Mouse (Mus musculus) heart, postnatal 10 days (tissue): ENCODE results near the gene Trim38. TPM values are rescaled to one million over a fixed set of nuclear protein-coding genes. Genes with fewer than 3 reads are reported as not detected.

Experiments used
- DNase-seq, 2 experiments: peaks; one replicate each; pipeline ENCODE4 v3.0.0; 2021
- intact Hi-C: fragments of 180-260 bp; cut with DNase I; formaldehyde crosslinking; loops from one replicate; pipeline ENCODE4 v1.15.1; 2025
- microRNA-seq, 2 experiments: library from miRNA; unstranded; fragments of <30 nt; microRNA quantifications; one replicate each; pipeline ENCODE4 v1.2.0; 2022
- total RNA-seq, 2 experiments: library from RNA; stranded (reverse); gene quantifications; 2 replicates each; pipeline ENCODE4 v1.2.3; 2021

Trim38 gene
- total RNA-seq, 2 experiments from 2014 or later: not detected

DNA sequence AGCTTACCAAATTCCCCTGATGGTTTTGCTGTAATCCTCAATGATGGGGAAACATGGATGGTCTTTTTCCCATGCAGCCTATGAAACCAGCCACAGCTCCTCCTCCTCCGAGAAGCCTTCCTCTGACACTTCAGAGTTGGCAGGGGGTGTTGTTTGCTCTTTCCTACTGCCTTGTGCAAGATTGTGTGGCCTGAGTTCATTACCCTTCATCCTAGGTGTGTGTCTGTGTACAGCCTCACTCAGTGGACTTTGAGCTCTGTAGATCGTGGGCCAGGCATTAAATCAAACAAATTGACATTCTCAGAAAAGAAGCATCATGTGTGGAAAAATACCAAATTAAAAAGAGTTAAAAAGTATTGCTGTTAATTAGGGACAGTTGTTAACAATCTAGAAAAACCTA, 34.8 kb downstream of the Trim38 start:
- intact Hi-C loops: no loop called here
- DNase-seq: no peak

DNA sequence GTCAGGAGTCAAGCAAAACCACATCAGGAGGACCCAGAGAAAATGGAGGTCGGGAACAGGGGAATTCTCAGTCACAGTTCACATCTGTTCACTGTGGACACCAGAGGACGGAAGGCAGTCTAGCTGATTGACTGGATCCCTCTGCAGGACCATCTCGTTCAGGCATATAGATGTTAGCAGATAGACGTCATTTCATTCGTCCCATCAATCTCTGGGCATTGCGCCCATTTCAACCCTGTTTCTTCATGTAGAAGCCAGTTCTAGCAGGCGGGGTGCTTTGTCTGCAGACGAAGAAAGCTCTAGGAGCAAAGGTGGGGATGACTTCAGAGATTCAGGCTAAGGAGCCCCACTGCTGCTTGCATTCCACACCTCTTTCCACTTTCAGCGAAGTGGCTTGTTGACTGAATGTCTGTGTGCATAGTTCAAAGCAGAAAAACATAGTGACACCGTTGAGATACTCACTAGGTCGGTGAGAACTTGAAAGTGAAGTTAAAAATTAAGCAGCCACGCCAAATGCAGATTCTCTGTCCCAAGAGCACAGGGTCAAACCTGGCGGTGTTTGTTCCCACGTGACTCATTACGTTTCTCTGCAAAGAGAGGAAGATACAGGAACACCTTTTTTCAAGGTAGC, 36.8 kb downstream of the Trim38 start, which contains the start of gene Slc17a2:
Gene Slc17a2, plus strand, starts transcription at position 572 of the 631 bp plus-strand sequence.
- no peak for DNase-seq
- intact Hi-C loops: no loop called here

DNA sequence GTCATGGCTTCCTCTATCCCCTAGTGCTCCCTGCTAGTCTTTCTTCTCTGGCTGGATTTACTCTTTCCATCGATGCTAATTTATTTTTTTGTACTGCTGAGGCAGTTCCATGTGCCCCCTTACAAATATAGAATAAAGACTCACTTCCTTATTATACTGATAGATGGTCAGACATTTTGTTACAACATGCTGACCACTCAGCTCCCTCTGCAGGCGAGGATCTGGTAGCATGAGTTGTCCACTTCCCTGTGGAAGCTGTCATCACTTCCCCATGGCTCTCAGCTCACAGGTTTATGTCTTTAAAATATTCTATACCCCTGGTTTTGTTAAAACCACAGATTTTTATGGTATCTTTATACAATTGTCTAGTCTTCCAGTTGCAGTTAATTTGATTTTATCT, 46.4 kb downstream of the Trim38 start:
- intact Hi-C loops: no loop called here
- DNase-seq: no peak

DNA sequence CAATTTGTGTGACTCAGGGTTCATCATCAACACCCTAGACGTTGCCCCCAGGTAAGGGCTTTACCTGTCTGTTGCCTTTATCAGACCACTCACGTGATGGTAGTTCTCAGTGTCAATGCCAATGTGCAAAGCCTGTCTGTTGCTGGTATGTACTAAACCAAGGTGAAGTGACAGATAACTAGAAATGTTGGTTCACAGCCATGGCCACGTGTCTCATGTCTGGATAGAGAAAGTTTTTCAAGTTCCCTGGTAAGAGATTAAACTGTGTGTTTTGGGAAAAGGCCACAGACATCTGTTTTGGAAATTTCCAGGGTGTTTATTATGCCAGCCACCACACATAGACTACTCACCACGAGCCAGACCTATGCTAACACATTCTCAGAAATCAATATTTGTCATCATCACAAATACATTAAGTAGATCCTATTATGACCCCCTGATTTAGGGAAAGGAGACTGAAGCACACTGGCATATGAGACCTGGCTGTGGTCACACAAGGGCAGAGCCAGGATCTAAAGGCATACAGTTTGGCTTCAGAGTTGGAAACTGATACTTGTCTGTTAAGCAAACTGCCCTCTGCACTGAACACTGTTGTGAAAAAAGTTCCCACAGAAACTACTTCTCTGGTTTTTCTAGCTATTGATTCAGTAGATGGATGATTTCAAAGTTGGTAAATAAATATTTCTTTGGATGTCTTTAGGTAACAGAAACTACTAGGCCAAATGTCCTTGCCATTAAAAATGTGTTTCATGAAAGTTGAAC, 50.6 kb downstream of the Trim38 start:
- peak in 1 of 2 experiments; percentile 3 for DNase-seq
- intact Hi-C loops: no loop called here

DNA sequence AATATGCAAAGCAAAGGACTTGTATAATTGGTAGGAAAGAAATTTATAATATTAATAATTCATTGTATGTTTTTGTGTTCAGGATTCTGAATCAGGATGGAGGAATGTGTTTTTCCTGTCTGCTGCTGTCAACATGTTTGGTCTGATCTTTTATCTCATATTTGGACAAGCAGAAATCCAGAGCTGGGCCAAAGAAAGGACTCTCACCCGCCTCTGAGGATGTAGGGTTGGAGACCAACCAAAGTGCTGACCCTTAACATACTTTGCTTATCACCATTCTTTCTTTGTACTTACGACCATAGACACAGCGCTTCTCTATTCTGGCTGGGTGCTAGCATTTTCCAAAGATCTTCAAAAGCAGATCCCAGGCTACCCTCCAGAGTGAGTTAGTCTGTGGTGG, 52.5 kb downstream of the Trim38 start:
- no peak for DNase-seq
- intact Hi-C loops: no loop called here

DNA sequence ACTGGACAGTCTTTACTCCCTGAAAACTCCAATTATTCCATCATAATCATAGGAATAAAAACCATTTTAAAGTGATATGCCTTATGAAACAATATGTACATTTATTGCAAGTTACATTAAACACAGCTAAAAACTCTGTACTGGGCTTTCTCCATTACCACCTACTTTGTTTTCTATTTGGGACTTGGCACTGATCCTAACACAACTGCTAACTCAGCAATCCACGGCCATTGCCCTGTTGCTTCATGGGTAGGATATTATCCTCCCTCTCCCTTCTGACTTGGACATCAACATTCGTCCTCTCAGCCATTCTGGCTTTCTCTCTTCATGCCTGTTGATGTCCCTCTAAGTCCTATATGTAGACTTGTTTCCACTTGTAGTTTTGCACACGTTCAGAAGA, 56.9 kb downstream of the Trim38 start:
- intact Hi-C loops: no loop called here

DNA sequence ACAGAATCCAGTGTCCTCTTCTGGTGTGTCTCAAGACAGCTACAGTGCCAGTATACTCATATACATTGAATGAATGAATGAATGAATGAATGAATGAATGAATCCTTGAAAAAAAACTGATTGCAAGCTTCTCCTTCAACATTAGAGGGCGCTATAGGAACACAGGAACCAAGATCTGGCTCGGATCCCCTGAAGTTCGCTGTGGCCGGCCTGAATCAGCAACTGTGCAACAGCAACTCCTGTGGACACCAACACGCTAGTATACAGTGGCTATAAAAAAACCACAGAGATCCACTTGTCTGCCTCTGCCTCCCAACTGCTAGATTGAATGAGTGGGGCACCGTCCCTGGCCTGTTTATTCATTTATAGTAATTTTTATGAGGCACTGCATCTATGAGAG, 63.3 kb downstream of the Trim38 start:
- DNase-seq: peak; percentile 24 to 49
- intact Hi-C loops: loop anchor here (2.0 to 10.0 kb wide), 2 partner anchors 118 to 452 kb away; partner anchors contain the start of gene Carmil1

More for the DNA sequence above, 56.9 kb downstream of the Trim38 start:
- DNase-seq: no peak

DNA sequence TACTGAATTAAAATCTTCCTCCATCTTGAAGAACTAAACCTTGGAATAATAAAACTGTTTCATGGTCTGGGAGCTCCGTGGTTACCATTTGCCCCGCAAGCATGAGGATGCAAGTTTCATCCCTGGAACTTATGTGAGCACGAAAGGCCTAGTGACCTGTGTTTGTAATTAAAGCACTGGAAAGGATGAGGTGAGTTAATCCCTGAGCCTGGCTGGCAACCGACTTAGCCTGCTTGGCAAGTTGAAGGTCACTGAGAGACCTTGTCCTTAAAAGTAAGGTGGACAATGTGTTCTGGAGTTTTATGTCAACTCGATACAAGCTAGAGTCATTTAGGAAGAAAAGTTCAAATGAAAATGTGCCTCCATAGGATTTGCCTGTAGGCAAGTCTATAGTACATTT, 65.1 kb downstream of the Trim38 start:
- DNase-seq: no peak
- intact Hi-C loops: loop anchor here (1.0 to 10.0 kb wide), 2 partner anchors 50 to 450 kb away; partner anchors contain the start of gene Carmil1

DNA sequence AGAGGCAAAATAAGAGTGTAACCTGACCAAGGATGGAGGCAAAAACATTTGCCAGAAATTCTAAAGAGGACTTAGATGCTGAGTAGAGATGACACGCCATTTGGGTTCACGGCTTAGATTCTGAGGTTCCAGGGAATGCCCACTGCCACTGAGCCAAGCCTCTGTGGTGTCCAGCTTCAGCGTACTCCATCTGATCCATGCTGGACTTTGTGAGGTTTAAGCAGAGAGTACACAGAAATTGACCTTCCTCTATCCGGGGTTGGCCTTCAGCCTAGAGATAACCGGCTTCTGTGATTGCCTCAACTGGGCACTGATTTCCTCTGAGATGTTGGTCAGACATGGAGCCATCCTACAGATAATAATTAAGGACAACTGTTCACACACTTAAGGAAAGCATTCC, 66.9 kb downstream of the Trim38 start:
- intact Hi-C loops: loop anchor here (10.0 kb wide), 1 partner anchor 448 kb away; the partner anchor contains the start of gene Carmil1
- DNase-seq: no peak

DNA sequence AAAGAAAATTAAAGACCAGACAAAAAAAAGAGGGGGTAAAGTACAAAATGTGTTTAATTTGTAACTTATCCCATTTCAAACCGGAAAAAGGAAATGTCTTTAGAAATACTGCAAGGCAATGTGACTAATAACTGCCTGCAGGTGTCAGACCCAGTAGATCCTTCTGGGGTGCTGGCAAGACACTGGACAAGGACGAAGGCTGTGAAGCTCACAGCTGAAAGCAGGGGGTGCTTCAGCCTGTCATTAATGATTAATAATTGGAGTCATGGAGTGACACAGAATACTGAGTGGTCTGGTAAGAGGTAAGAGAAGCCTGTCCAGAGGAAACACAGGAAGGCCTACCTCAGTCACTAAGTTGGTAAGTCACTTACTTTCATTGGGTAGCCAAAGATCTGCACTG, 69.6 kb downstream of the Trim38 start, which contains the start of gene Slc17a3:
Gene Slc17a3, plus strand, starts transcription at position 127 of the 400 bp plus-strand sequence.
- intact Hi-C loops: loop anchor here (10.0 kb wide), 1 partner anchor 445 kb away; the partner anchor contains the start of gene Carmil1
- DNase-seq: no peak

Small RNA genes lying within 50 kb of the gene (microRNA-seq; reads per million reads assigned to microRNA genes)
- gene Gm44314 (0 reads per million in 2 experiments), gene Gm44484 (0 reads per million in 2 experiments)

Other genes starting within 250 kb of the Trim38 start
- gene Hist1h4h, start 238.9 kb upstream of the Trim38 start, total RNA-seq: 100 to 1,000 TPM; 743 to 812 TPM
- 100 to 1,000 TPM; 171 to 245 TPM for gene Hist1h2af, start 236.0 kb upstream of the Trim38 start, total RNA-seq
- 10 to 100 TPM; 45.9 to 66.2 TPM for gene Hist1h3g, start 234.5 kb upstream of the Trim38 start, total RNA-seq
- 10 to 100 TPM in 1 of 2 experiments, 1 to 10 TPM in 1; 9.2 to 11.2 TPM for gene Hist1h2bh, start 226.5 kb upstream of the Trim38 start, total RNA-seq
- gene Hist1h3f, start 225.9 kb upstream of the Trim38 start, total RNA-seq: 10 to 100 TPM; 52.6 to 63.4 TPM
- 100 to 1,000 TPM; 308 to 354 TPM for gene Hist1h4f, start 218.3 kb upstream of the Trim38 start, total RNA-seq
- 10 to 100 TPM; 16.9 to 20.1 TPM for gene Hist1h1d, start 216.7 kb upstream of the Trim38 start, total RNA-seq
- 100 to 1,000 TPM; 125 to 161 TPM for gene Hist1h3e, start 207.5 kb upstream of the Trim38 start, total RNA-seq
- 10 to 100 TPM; 38.7 to 42.6 TPM for gene Hist1h2ae, start 198.7 kb upstream of the Trim38 start, total RNA-seq
- 100 to 1,000 TPM; 285 to 300 TPM for gene Hist1h2bg, start 198.5 kb upstream of the Trim38 start, total RNA-seq
- gene Hist1h2bf, start 195.7 kb upstream of the Trim38 start, total RNA-seq: 100 to 1,000 TPM; 116 to 129 TPM
- gene Hist1h2ad, start 195.5 kb upstream of the Trim38 start, total RNA-seq: 10 to 100 TPM; 32.3 to 37.7 TPM
- gene Hist1h3d, start 194.2 kb upstream of the Trim38 start, total RNA-seq: 10 to 100 TPM; 26.2 to 30.6 TPM
- gene Hist1h4d, start 188.3 kb upstream of the Trim38 start, total RNA-seq: 100 to 1,000 TPM; 167 to 189 TPM
- gene Hist1h2be, start 148.8 kb upstream of the Trim38 start, total RNA-seq: 10 to 100 TPM; 18.8 to 19.8 TPM
- gene Hist1h1e, start 147.4 kb upstream of the Trim38 start, total RNA-seq: 100 to 1,000 TPM; 138 to 168 TPM
- 1 to 10 TPM; 5.1 to 6.2 TPM for gene Hist1h2ac, start 86.0 kb upstream of the Trim38 start, total RNA-seq
- 10 to 100 TPM; 50.8 to 51.3 TPM for gene Hist1h2bc, start 85.7 kb upstream of the Trim38 start, total RNA-seq
- gene Hist1h1t, start 74.1 kb upstream of the Trim38 start, total RNA-seq: under 1 TPM; 0.29 to 0.67 TPM
- 100 to 1,000 TPM; 105 to 116 TPM for gene Hist1h4c, start 71.5 kb upstream of the Trim38 start, total RNA-seq
- 10 to 100 TPM; 26.7 to 32.4 TPM for gene Hfe, start 59.1 kb upstream of the Trim38 start, total RNA-seq
- gene Hist1h1c, start 31.1 kb upstream of the Trim38 start, total RNA-seq: 100 to 1,000 TPM; 299 to 383 TPM
- 100 to 1,000 TPM in 1 of 2 experiments, 10 to 100 TPM in 1; 84.0 to 101 TPM for gene Hist1h3c, start 24.3 kb upstream of the Trim38 start, total RNA-seq
- 100 to 1,000 TPM; 105 to 106 TPM for gene Hist1h2bb, start 23.2 kb upstream of the Trim38 start, total RNA-seq
- 100 to 1,000 TPM; 166 to 169 TPM for gene Hist1h2ab, start 18.8 kb upstream of the Trim38 start, total RNA-seq
- gene Hist1h3b, start 17.6 kb upstream of the Trim38 start, total RNA-seq: 100 to 1,000 TPM; 221 to 266 TPM
- 100 to 1,000 TPM; 130 to 151 TPM for gene Hist1h4b, start 12.9 kb upstream of the Trim38 start, total RNA-seq
- gene Hist1h4a, start 8.7 kb upstream of the Trim38 start, total RNA-seq: 100 to 1,000 TPM; 162 to 177 TPM
- 100 to 1,000 TPM; 160 to 202 TPM for gene Hist1h3a, start 7.5 kb upstream of the Trim38 start, total RNA-seq
- 100 to 1,000 TPM; 109 to 127 TPM for gene Hist1h1a, start 6.2 kb upstream of the Trim38 start, total RNA-seq
- gene Slc17a2, start 37.1 kb downstream of the Trim38 start, total RNA-seq: not detected
- not detected for gene Slc17a3, start 69.5 kb downstream of the Trim38 start, total RNA-seq
- gene Slc17a1, start 97.8 kb downstream of the Trim38 start, total RNA-seq: not detected
- not detected for gene Slc17a4, start 145.1 kb downstream of the Trim38 start, total RNA-seq
- not detected for gene Hist1h2ba, start 164.2 kb downstream of the Trim38 start, total RNA-seq
- gene Hist1h2aa, start 164.5 kb downstream of the Trim38 start, total RNA-seq: not detected
- gene Scgn, start 221.3 kb downstream of the Trim38 start, total RNA-seq: not detected